Mouse (Mus musculus) E14TG2a.4 (cell line): ENCODE measurements around the gene Tmem200a.

ENCODE experiments used
- CTCF ChIP-seq: conservative IDR thresholded peaks from 2 replicates; pipeline ENCODE4 v1.5.1; 2014; ENCODE audit warnings: low read length
- NANOG ChIP-seq: IDR thresholded peaks from 2 replicates; pipeline ENCODE4 v1.6.1; 2014; ENCODE audit warnings: borderline replicate concordance, low read length, mixed read lengths
- POU5F1 ChIP-seq: IDR thresholded peaks from 2 replicates; pipeline ENCODE4 v1.6.1; 2014; ENCODE audit warnings: low read length, borderline replicate concordance

DNA sequence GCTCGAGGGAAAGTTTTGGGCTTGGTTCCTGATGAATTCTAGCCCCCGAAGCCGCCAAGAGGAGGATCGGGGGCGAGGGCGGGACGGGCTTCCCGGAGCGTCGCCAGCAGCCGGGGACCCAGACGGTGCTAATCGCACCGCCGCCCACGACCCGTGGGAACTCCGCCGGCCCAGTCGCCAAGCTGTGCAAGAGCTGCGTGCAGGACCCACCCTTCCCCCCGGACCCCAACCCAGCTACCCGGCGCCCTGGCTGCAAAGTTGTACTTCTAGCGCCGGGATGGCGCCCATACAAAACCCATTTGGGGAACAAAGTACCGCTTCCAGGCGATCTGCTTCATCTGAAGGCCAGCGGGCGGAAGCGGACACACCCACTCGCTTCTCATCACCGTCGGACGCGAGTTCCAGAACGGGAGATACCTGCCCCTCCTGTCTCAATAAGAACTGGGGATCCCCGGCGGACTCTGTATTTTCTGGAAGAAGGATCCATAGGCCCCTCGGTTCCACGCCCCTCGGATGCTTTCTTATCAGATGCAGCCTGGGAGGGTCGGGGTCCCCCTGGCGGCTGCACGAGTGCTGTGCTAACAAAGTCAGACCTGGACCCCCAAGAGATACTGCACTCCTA is at the start of gene Tmem200a:
- TF ChIP-seq CTCF (peak; percentile 72), NANOG (no peak), POU5F1 (no peak)
